Mouse (Mus musculus): ENCODE measurements at regions not wholly inside any gene's neighbourhood (a gene's known extent, or its start where the extent isn't known, plus 50 kb on each side); places are given as distances from the start of the nearest gene placed in this dataset.

DNA sequence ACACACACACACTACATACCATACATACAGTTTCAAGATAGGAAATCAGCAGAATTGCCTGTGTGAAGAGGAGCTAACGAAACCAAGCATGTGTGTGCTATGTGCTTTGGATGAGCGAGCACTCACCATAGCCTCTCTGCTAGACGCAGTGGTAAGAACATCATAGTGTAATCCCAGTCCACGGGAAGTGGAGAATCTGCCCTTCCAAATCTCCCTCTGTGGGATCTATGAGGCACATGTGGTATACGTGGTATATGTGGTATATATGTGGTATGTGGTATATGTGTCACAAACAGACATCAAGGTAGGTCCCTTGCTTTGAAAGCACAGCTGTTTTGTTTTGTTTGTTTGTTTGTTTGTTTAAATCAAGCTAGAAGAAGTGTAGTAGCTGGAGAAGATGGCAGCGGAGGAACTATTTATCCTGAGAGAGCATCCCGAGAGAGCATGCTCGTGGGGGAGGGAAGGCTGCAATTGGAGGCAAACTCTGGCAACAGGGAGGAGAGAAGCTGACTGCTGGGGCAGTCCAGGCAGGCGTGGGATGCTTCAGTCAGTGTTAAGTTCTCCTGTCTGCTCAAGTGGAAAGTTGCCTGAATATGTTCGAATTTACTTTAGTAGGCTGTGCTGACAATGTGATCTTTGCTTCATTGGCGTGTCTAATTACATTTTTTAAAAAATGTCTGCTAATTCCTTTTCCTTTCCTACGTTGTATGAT lies 112.2 kb upstream of the Pde3a start:
- in situ Hi-C loops (cut with MseI, MboI) = no loop called here

- in situ Hi-C loops (cut with MseI, MboI) = no loop called here
Observed at GRCm38 (mm10) chr6:141141016-141141415, 108.1 kb upstream of the Pde3a start.

DNA sequence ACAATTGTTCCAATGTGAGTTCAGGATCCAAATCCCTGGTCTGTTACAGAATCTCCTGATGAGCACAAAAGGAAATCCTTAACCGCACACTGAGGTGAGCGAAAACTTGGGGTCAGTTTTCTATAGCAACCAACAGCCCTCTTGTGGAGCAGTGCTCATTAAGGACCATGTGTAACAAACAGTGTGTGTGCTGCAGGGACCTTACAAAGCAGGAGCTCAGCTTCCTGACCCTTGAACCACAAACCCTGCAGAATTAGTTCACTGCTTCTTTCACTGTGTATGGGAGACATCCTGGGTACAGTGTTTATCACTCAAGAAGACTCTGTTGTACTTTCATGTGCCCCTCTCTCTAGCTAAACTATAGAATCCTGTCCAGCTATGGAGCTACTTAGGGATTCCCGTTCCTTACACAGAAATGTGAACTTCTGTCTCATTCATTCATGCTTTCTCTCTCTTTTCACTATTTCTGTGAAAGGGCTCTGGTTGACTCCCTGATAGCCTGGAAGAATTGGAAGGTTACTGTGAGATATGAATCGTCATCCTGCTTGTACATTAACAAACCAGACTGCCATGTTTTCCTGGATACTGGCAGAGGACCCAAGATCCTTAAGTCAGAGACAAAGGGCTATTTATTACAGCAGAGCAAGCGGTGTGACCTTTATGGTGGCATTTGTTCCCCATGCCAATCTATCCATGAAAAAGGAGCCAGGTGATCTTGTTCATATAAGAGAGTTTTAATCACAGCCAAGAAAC lies 100.5 kb upstream of the Pde3a start:
- in situ Hi-C loops (cut with MseI, MboI) = no loop called here

DNA sequence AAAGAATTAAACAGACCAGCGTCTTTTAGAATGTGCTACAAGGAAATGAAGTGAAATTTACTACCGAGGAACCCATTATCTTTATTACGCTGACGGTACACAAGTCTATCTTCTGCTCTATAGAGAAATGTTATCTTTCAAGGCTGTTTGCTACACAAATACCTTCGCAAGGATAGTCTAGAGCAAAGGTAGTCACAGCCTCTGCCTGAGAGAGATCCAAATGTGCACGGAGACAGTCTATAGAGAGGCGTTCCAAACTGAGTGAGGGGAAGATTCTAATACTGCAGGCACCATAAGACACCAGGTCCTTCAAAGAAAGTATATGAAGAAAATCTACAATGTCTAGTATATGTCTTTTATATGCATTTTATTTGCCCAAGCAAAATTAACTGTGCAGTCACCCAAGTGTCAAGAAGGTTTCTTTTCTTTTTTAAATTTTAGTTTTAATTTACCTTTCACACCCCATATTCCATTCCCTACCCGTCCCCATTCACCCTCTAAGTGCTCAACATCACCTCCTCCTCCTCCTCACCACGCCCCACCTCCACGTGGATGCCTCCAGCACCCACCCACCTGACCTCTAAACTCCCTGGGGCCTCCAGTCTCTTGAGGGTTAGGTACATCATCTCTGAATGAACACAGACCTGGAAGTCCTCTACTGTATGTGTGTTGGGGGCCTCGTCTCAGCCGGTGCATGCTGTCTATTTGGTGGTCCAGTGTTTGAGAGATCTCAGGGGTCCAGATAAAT lies 99.7 kb upstream of the Pde3a start:
- in situ Hi-C loops (cut with MseI, MboI) = no loop called here

DNA sequence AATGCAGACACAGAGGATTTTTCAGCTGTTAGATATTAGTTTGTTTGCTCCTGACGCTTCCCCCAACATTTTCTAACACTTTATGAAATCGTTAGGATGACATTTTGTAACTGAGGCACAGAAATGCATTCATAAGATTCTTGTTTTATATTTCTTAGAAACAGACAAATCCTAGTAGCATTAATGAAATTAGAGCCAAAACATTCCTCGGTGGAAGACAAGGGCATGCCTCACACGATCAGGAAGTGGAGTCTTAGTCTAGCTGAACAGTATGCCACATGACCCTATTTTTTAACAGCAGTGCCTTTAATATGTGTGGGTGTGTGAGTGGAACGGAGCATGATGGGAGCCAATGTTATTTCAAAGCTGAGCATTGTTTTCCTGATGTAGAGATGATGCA lies 89.7 kb upstream of the Pde3a start:
- in situ Hi-C loops (cut with MseI, MboI) = no loop called here

DNA sequence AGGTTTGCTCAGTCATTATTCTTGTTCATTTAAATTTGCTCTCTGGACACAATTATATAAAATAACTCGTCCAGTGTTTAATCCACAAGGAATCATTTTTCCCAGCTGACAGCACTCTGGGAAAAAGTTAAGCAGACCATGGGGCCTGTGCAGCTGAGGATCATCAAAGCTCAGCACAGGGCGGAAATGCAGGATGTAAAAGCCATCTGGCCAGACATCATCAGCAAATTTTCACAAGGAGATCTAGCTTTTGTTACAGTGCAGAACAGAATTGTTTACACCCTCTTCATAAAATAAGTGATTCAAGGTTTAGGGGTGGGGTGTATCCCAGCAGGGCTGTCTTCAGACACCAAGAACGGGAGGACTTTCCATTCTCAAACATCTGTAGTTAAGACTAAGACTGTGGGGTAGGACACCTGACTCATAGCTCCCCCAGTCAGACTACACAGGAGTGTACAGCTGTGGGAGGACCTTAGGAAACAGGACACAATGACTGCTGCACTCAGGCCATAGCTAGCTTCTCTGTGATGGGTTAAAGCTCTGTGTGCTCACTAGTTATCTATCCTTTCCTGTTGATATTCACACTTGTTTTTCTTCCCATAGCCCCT lies 87.3 kb upstream of the Pde3a start:
- in situ Hi-C loops (cut with MseI, MboI) = no loop called here

DNA sequence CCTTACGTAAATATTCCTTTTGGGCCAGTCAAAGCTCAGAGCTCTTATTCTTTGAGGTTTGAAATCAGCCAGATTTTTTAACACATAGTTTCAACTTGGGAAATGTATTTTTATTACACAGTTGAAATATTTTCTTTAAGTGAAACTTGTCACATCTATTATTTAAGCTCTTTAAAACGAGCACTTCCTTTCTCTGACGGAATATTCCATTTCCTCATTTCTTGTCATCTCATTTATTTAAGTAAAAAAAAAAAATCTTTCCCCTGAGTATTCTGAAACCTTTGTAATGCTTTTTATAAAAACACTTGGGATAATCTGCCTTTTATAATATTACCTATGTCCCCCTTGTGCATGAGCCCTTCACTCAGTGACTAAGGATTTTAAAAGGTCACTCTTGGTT lies 81.8 kb upstream of the Pde3a start:
- in situ Hi-C loops (cut with MseI, MboI) = no loop called here

DNA sequence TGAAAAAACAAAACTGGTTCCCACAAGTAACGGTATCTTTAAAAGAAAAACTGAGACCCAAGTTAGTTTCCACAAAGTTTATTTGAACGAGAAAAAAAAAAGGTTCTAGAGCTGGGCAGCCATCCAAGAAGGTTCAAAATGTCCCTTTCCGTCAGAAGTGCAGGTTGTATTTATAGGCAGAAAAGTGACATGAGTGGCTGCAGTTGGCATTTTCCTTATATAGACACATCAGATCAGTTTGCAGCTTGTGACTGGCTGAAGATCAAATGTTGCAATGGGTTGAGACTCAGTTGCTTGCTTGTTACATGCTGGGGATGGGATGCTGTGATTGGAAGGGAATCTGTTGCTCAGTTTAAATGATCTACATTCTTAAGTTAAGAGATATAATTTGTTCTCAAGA lies 80.7 kb upstream of the Pde3a start:
- in situ Hi-C loops (cut with MseI, MboI) = no loop called here

DNA sequence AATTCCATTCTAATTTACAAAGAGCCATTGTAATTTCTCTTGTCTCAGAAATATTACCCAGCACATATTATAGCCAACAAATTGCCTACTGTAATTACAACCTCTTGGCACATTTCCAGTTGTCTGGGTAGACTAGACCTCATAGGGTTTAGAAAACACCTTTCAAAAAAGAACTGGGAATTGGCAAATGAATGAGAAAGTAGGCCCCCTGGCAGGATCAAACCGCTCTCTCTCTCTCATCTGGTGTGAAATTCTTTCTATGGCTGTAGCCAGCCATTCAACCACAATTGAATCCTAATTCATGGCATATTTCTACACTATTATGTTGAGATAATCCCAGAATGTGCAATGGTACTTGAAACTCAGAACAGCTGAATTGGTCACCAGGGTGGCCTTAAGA lies 65.3 kb upstream of the Pde3a start:
- in situ Hi-C loops (cut with MseI, MboI) = no loop called here

DNA sequence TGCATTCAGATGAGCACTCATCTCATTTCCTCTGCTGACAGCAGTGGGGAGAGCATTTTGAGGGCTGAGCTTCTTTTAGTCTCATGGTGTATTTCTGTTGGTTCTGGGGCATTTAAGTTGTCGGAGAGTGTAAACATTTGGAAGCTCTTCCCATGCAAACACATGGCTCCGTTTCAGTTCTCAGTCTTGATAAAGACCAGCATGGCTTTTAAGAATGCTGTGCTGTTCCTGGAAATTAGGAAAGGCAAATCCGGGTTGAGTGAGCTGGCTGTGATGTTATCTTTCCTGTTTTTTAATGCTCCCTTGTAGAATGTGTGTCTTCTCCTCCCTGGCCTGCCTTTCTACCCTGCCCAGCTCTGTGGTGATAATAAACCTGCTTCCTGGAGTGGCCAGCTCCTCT lies 61.0 kb upstream of the Pde3a start:
- in situ Hi-C loops (cut with MseI, MboI) = no loop called here

- in situ Hi-C loops (cut with MseI, MboI) = no loop called here
Observed at GRCm38 (mm10) chr6:141189093-141189492, 60.0 kb upstream of the Pde3a start.

DNA sequence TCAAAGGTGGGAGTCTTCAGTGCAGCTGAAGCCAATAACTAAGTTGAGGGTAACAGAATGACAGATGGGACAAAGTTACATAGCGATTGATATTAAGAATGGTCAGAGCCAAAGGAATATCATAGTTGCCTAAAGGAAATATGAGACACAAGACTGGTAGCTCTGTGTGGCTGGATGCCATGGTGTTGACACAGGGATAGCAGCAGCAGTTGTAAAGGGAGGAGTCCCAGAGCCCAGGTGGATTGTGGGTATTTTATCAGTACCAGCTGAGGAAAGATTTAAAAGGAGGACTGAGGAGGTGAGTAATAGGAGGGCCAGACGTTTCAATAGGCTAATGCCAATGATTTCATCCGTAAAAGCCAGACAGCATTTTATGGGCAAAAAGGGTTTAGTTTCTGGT lies 59.4 kb upstream of the Pde3a start:
- in situ Hi-C loops (cut with MseI, MboI) = no loop called here

DNA sequence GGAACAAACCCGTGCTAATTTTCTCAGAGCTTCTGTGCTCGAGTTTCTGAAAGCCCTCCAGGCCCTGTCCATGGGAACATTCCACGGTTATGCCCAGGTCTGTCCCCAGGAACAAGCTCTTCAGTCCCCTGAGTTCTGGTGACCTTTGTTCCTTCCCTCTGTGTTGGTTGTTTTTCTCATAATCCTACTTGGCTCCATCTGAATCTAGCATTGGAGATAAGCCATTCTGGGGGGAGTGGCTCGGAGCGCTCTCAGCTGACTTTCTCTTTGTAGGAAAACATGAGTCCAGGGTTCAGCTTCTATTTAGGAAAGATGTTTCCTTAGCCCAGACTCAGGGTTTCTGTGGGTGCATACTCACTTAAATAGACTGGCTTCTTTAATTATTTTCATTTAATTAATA lies 58.7 kb upstream of the Pde3a start:
- in situ Hi-C loops (cut with MseI, MboI) = no loop called here

- in situ Hi-C loops (cut with MseI, MboI) = no loop called here
Observed at GRCm38 (mm10) chr6:141197501-141197900, 51.6 kb upstream of the Pde3a start.
